Mouse (Mus musculus): ENCODE measurements around the gene Aspm.

Gene Aspm

DNA sequence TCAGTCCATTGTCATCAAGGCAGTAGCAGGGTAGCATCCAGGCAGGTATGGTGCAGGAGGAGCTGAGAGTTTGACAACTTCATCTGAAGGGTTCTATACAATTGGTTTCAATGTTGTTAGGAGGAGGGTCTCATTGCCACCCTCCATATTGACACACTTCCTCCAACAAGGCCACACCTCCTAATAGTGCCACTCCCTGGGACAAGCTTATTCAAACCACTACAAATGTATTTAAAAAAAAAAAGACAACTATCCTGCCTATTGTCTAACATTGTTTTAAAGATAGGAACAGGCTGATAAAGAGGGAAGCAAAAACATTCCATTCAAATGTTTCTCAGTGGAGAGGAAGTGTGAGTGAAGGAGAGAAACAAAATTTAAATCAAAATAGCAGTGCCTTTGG, 45.2 kb downstream of the Aspm start:
- no peak for DNase-seq (ENCODE audit: extremely low spot score, low read depth, low spot score)

DNA sequence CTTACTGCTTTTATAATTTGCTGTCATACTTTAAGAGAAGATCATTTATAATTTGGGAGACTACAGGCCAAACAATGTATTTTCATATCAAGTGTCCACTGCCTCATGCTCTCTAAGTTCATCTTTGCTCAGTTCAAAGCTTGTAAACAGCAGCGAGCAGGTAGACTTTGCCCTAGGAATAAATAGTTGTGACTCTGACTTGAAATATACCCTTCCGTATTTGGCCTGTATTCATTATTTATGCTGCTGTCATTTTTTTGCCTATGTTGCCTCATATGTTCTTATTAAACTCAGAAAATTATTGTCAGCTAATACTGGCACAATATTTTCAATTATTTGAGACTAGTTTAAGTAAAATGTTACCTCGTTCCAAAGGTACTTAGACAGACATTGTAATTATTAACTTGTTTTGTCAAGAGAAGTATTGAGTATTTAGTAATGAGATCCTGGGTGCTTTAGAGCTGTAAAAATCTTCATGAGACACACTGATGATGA, 46.7 kb downstream of the Aspm start, which contains the start of gene F13b:
F13b (plus strand) TSS at position 445 of the 495 bp plus-strand sequence.
- no peak for DNase-seq (ENCODE audit: extremely low spot score, low read depth, low spot score)

DNA sequence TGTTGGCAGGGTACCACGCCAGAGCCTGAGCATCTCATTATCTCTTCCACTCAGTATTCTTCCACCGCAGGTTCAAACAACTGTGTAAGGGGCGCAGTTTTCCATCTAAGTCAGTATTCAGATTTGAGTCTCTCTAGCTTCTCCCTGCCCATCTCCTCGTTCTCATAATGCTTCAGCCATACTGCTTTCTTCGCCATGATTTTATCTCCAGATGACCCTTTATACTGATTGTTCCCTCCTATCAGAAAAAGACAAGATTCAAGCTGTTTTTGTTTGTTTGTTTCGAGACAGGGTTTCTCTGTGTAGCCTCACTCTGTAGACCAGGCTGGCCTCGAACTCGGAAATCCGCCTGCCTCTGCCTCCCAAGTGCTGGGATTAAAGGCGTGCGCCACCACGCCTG, 60.0 kb downstream of the Aspm start:
- DNase-seq (ENCODE audit: extremely low spot score, low read depth, low spot score) = no peak
